Mouse (Mus musculus) erythroblast, embryonic 14.5 days (primary cell): ENCODE measurements around the gene Plgrkt. TPM values are rescaled to one million over a fixed set of nuclear protein-coding genes. Genes with fewer than 3 reads are reported as not detected.

Experiments
- H3K27me3 ChIP-seq: 2 replicates; pipeline ENCODE4 v1.6.1; 2012; ENCODE audit warnings: inconsistent platforms; ENCODE audit not compliant: control insufficient read depth
- H3K36me3 ChIP-seq: 2 replicates; pipeline ENCODE4 v1.6.1; 2012; ENCODE audit warnings: mild to moderate bottlenecking, inconsistent platforms; ENCODE audit not compliant: control insufficient read depth
- H3K4me1 ChIP-seq: 2 replicates; pipeline ENCODE4 v1.6.1; 2012; ENCODE audit warnings: inconsistent platforms; ENCODE audit not compliant: control insufficient read depth
- H3K4me3 ChIP-seq: replicated peaks from 2 replicates; pipeline ENCODE3; 2012; ENCODE audit warnings: moderate library complexity, mild to moderate bottlenecking, inconsistent platforms
- H3K9me3 ChIP-seq: 2 replicates; pipeline ENCODE4 v1.6.1; 2012; ENCODE audit warnings: low read length, inconsistent platforms, mixed read lengths; ENCODE audit not compliant: control insufficient read depth
- GATA1 ChIP-seq: IDR thresholded peaks from 2 replicates; pipeline ENCODE4 v1.6.1; 2012; ENCODE audit warnings: low read length, inconsistent platforms, mixed read lengths
- TAL1 ChIP-seq: IDR thresholded peaks from 3 replicates; pipeline ENCODE4 v1.6.1; 2012; ENCODE audit warnings: low read length, inconsistent platforms, mixed read lengths
- polyA plus RNA-seq: library from polyadenylated mRNA; stranded (reverse); fragments of >175 nt; gene quantifications from 2 replicates; pipeline ENCODE4 v1.2.3, GENCODE M21; 2012

The Plgrkt gene
- polyA plus RNA-seq, 1 experiment, result 1.1 TPM

DNA sequence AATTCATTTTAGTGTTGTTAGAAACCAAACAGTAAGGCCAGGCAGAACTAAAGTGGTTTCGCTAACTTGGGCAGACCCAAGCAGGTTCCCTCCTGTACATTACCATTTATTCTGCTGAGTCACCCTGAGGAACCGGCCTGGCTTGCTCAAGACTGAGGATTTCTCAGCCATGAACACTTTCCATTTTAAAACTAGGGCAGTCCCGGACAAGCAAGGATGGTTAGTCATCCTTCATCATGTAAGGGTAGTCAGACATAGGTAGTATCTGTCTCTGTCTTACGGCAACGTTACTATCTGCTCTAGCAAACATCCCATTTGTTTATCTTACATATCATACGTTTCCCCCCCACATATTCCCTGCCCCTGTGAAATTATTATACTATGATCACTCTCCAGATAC, 17.8 kb upstream of the Plgrkt start:
- Histone ChIP-seq H3K4me1 (peaks cover 2% of the 10 kb centered on the region; the same call in 1 of the 2 replicates), H3K27me3 (no peaks in the 10 kb centered on the region), H3K36me3 (no peaks in the 10 kb centered on the region), H3K4me3 (no peak overlapping the region), H3K9me3 (no peaks in the 10 kb centered on the region)
- TF ChIP-seq GATA1 (no peak), TAL1 (no peak)

DNA sequence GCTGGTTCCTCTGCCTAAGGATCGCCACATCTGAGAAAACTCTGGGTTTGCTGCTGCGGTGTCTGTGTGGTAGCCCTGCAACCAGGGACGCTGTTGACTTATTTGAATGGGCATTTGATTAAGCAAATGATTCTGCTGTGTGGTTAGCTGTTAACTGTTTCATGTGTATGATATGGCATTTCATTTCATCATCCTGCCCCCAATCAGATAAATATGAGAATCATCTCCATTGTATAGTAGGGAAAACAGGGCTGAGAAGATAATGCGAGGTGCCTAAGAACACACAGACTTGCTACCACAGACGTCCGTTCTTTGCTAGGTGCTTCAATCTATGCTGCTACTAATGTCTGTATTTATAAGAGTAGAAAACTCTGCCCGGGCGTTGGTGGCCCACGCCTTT, 17.2 kb upstream of the Plgrkt start:
- H3K4me1 ChIP-seq, result peaks cover 2% of the 10 kb centered on the region; the same call in 1 of the 2 replicates
- TF ChIP-seq TAL1 (no peak), GATA1 (no peak)
- no peak overlapping the region for H3K4me3 ChIP-seq
- H3K27me3 ChIP-seq, result no peaks in the 10 kb centered on the region
- no peaks in the 10 kb centered on the region for H3K36me3 ChIP-seq
- H3K9me3 ChIP-seq, result no peaks in the 10 kb centered on the region

DNA sequence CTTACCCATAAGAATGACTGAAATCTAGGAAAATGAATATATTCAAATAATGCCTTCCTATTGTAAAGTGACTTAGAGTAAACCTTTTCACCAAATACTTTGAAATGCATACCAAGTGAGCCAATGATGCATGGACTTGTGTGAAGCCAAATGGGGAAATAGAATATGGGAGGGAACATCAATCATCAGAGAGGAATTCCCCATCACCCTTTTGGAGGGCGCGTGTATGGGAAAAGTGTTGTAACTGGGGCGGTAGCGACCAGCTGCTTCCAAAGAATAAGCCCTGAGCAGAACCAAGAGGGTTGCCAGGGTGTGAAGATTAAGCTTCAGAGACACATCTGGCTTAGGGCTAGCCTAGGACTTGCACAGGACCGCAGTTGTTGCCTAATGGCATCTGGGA, 16.2 kb upstream of the Plgrkt start:
- H3K4me1 ChIP-seq, result peaks cover 2% of the 10 kb centered on the region; the same call in 1 of the 2 replicates
- H3K27me3 ChIP-seq, result no peaks in the 10 kb centered on the region
- H3K9me3 ChIP-seq, result no peaks in the 10 kb centered on the region
- H3K36me3 ChIP-seq, result no peaks in the 10 kb centered on the region
- TF ChIP-seq GATA1 (no peak), TAL1 (no peak)
- no peak overlapping the region for H3K4me3 ChIP-seq

DNA sequence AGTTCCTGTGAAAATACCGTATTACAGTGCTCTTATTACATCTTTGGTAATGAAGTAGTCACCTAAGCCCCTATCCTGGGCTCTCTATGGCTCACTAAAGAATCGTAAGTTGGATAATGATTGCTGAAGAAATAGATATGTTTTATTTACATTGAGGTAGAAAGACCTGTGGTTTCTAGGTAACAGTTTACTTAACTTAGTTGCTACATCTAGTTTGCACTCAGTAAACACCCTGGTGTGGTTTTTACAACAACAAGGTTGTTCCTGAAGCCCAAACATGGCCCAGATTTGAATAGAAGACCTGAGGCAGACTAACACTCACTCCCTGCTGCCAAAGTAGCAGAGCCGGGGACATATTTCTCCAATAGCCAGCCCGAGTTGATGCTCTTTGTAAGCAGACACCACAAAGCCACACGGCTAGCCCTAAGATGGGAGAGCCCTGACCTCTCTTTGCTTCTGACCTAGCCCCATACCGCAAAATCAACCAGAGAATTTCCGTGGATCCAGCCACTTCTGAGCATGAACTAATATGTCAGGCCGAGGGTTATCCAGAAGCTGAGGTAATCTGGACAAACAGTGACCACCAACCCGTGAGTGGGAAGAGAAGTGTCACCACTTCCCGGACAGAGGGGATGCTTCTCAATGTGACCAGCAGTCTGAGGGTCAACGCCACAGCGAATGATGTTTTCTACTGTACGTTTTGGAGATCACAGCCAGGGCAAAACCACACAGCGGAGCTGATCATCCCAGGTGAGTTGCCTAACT, 12.8 kb upstream of the Plgrkt start:
- Histone ChIP-seq H3K4me1 (peaks cover 2% of the 10 kb centered on the region; the same call in 1 of the 2 replicates), H3K9me3 (no peaks in the 10 kb centered on the region), H3K4me3 (no peak overlapping the region), H3K27me3 (no peaks in the 10 kb centered on the region), H3K36me3 (no peaks in the 10 kb centered on the region)
- TF ChIP-seq TAL1 (no peak), GATA1 (no peak)

DNA sequence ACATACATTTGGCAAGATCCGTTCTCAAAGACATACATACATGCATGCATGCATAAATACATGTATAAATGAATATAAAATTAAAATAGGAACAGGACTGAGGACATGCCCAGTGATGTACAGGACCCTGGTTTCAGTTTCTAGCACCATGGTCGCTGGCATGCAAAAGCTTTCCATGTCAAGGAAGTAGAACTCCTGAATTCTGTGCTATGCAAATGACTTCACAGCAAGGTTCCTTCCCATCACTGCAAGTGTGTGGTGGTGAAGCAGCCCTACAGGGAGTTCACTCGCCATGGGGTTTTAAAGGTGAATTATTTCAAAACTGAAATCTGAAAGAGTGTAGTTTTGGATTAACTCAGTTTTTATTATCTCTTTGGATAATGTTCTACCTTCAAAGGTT, 9.2 kb upstream of the Plgrkt start:
- no peaks in the 10 kb centered on the region for H3K27me3 ChIP-seq
- H3K9me3 ChIP-seq, result no peaks in the 10 kb centered on the region
- peaks cover under 1% of the 10 kb centered on the region; the same call in 1 of the 2 replicates for H3K4me1 ChIP-seq
- no peak for TF ChIP-seq GATA1
- TF ChIP-seq TAL1, result no peak
- H3K36me3 ChIP-seq, result no peaks in the 10 kb centered on the region
- H3K4me3 ChIP-seq, result no peak overlapping the region

DNA sequence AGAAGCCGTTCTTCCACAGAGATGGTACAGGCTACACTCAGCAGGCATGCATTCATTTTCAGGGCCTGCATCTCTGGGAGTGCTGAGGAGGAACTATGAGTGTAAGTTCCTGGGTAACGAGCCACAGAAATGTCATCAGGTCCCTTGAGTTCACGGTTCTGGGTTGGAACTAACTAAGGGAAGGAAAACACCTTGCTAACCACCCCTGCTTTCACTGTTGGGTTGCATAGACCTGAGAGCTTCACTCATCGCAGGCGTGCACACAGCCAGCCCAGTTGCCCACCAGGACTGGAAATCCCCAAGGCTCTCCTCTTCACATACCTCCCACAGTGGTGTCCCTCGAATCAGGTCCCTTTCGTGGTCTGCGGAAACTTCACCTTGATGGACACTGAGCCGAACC, 7.8 kb upstream of the Plgrkt start:
- Histone ChIP-seq H3K27me3 (no peaks in the 10 kb centered on the region), H3K36me3 (no peaks in the 10 kb centered on the region), H3K4me3 (no peak overlapping the region), H3K4me1 (peaks cover 1% of the 10 kb centered on the region; the same call in 1 of the 2 replicates), H3K9me3 (no peaks in the 10 kb centered on the region)
- TF ChIP-seq TAL1, result no peak
- TF ChIP-seq GATA1, result no peak

DNA sequence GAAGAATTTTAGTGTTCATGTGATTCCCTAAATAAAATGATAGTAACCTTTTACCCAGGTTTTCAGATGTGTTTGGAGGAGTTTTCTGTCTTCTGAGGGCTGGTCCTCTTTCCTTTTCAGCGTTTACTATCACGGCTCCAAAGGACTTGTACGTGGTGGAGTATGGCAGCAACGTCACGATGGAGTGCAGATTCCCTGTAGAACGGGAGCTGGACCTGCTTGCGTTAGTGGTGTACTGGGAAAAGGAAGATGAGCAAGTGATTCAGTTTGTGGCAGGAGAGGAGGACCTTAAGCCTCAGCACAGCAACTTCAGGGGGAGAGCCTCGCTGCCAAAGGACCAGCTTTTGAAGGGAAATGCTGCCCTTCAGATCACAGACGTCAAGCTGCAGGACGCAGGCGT, 6.2 kb upstream of the Plgrkt start:
- TF ChIP-seq TAL1 (no peak), GATA1 (no peak)
- H3K4me1 ChIP-seq, result peaks cover 6% of the 10 kb centered on the region
- no peaks in the 10 kb centered on the region for H3K9me3 ChIP-seq

DNA sequence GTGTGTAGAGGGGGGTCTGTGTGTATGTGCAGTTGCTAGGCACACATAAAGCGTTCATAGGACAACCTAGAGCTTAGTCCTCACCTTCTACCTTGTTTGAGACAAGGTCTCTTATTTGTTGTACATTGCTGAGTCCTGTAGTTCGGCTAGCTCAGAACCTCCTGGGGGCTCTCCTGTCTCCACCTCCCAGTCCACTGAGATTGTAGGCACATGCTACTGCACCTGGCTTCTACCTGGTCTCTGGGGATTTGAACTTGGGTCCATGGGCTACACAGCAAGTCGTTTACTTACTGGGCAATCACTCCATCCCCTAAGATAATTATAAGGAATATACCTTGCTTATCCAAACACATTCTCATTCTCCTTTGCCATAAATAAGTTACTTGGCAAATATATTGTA, 5.4 kb upstream of the Plgrkt start:
- Histone ChIP-seq H3K9me3 (no peaks in the 10 kb centered on the region), H3K4me3 (no peak overlapping the region), H3K4me1 (peaks cover 7% of the 10 kb centered on the region), H3K36me3 (no peaks in the 10 kb centered on the region), H3K27me3 (no peaks in the 10 kb centered on the region)
- TF ChIP-seq GATA1, result no peak
- no peak for TF ChIP-seq TAL1

More for the DNA sequence above, 6.2 kb upstream of the Plgrkt start:
- Histone ChIP-seq H3K27me3 (no peaks in the 10 kb centered on the region), H3K36me3 (no peaks in the 10 kb centered on the region), H3K4me3 (no peak overlapping the region)

DNA sequence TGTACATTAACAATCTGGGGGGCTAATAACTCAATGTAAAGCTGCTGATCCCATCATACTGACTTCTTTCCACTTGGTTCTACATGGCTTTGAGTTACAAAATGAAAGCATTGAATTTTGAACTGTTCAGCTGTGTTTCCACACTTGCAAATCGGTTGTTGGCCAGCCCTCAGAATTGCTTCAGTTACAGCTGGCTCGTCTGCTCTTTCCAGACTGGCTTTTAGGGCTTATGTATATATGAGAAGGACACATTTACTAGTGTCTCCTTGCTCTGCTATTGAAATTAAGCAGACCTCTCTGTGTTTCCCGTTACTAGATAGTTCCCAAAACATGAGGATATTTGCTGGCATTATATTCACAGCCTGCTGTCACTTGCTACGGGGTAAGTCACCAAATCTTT, 4.9 kb upstream of the Plgrkt start:
- H3K36me3 ChIP-seq, result no peaks in the 10 kb centered on the region
- TF ChIP-seq TAL1 (no peak), GATA1 (no peak)
- peaks cover 12% of the 10 kb centered on the region for H3K4me1 ChIP-seq
- H3K4me3 ChIP-seq, result peak overlapping the region; percentile 4
- no peaks in the 10 kb centered on the region for H3K27me3 ChIP-seq
- no peaks in the 10 kb centered on the region for H3K9me3 ChIP-seq
